Mouse (Mus musculus): ENCODE measurements at regions not wholly inside any gene's neighbourhood (a gene's known extent, or its start where the extent isn't known, plus 50 kb on each side); places are given as distances from the start of the nearest gene placed in this dataset.

DNA sequence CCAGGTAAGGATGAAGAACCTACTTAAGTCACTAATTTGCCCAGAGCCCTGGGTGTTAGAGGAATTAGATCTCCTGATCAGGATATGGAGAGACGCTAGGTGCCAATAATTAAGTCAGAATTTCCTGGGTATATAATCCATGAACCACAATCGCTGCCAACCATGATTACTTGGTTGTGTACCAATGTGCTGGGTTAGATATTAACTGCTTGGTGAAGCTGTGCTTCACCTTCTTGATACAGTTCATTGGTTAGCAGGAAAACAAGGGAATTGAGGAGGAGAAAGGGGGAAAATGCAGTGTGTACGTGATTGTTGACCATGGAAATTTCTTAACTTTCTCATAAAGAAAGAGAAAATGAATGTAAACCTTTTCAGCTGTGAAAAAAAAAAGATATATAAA lies 961.7 kb upstream of the Slc39a10 start:
- no peak for DNase-seq (ENCODE audit: low read depth, low spot score)

DNA sequence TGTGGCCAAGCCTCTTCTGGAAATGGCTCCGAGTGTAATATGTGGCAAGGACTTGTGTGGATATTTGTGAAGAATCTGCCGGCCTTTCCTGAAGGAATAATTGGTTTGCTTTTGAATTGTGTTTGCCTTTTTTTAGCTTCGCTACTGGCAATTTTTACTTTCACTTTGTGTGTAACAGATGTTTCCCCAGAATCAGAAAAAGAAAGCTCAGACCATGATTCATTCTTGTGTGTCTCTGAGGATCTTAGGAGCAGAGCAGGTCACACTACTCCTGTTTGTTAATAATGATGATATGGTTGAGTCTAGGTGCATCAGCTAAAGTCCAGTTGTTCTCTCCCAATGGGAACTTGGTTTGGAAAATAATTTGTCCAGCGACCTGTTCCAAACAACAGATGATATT lies 961.3 kb upstream of the Slc39a10 start:
- no peak for DNase-seq (ENCODE audit: low read depth, low spot score)

- DNase-seq (ENCODE audit: low read depth, low spot score) = no peak
Measured at GRCm38 (mm10) chr1:47840811-47841210, 948.2 kb upstream of the Slc39a10 start.

DNA sequence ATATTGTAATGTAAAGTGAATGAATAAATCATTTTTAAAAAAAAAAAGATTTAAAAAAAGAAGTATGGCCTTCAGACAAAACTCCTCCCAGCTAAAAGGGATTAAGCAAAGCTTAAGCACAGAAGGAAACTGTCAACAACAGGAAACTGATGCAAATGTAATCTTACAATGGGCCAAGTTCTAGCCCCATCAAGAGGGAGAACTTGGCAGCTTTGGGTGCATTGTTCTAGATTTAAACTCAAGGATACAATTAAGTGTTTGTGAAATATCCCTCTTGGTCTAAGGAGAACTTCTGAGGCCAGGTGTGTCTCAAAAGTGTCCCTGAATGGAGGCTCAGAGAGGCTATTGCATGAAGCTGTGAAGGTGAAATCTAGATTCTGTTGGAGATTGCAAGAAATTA lies 941.4 kb upstream of the Slc39a10 start:
- DNase-seq (ENCODE audit: low read depth, low spot score) = no peak

DNA sequence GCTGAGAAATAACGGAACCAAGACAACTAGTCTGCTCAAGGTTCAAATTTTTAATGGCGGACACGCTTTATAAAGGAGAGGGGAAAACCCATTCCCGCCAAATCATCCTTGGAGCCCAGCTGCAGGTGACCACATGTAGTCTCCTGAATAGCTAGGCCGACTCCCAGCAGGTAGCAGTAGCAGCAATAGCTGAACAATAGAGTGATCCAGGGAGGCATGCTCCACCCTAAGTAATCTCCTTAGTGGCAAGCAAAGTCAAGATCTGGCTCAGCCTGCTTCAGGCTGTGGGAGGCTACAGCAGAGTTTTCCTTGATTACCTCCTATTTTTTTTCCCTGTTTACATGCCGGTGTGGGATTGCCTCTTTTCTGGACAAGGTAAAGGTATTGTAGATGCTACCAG lies 934.6 kb upstream of the Slc39a10 start:
- DNase-seq (ENCODE audit: low read depth, low spot score) = no peak

GRCm38 (mm10) chr1:47809508-47809907 lies 916.9 kb upstream of the Slc39a10 start:
- peak; percentile 31 for DNase-seq (ENCODE audit: low read depth, low spot score)

DNA sequence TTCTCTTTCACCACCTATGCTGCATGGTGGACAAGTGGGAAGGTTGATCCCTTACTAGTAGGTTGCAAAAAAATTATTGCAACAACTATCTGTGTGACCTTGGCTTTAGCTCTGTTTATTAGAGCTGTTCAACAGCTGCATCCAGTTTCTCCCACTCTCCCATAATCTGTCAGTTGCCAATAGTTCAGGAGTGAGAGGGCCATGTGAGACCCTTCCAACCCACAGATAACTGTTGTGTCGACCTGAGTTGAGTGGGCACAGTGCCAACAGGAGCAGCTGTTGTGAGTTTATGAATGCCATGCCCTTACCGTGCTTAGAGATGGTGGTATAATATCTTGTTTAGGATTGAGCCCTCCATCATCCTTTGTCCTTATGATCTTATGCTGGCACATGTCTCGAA lies 902.1 kb upstream of the Slc39a10 start:
- DNase-seq (ENCODE audit: low read depth, low spot score) = no peak

Measured in forelimb bud, embryonic 11.5 days (tissue).